Mouse (Mus musculus) erythroid progenitor cell, adult 5-6 weeks (primary cell): ENCODE measurements around the gene Arid3b. TPM values are rescaled to one million over a fixed set of nuclear protein-coding genes. Genes with fewer than 3 reads are reported as not detected.

Experiments
- ATAC-seq: replicated peaks from 2 replicates; pipeline ENCODE4 v1.8.0; 2016; ENCODE audit warnings: moderate number of reproducible peaks, mild to moderate bottlenecking, moderate TSS enrichment, inconsistent platforms; ENCODE audit not compliant: poor library complexity, low FRiP score, severe bottlenecking
- total RNA-seq, 2 experiments: library from RNA; stranded (forward) in 1 of 2; stranded (reverse) in 1 of 2; fragments of 150-400 nt in 1 of 2; fragments of 186-747, 209-891 nt in 1 of 2; gene quantifications; 2 replicates each; pipeline versions ENCODE4 v1.2.3 to v1.2.4; 2015 to 2017; ENCODE audit warnings: low replicate concordance in 2 of 2

The Arid3b gene
- total RNA-seq, 2 experiments from 2014 or later: 0.83 to 7.1 TPM

- no peak for ATAC-seq
Observed at GRCm38 (mm10) chr9:57798725-57799253, 37.8 kb downstream of the Arid3b start.

- no peak for ATAC-seq
Observed at GRCm38 (mm10) chr9:57797456-57797855, 39.1 kb downstream of the Arid3b start.

GRCm38 (mm10) chr9:57789733-57790132 lies 46.9 kb downstream of the Arid3b start:
- no peak for ATAC-seq

- no peak for ATAC-seq
Observed at GRCm38 (mm10) chr9:57782656-57783055, 53.9 kb downstream of the Arid3b start.

GRCm38 (mm10) chr9:57775736-57776135 lies 60.9 kb downstream of the Arid3b start:
- no peak for ATAC-seq

- no peak for ATAC-seq
Observed at GRCm38 (mm10) chr9:57775026-57775425, 61.6 kb downstream of the Arid3b start.

- no peak for ATAC-seq
Observed at GRCm38 (mm10) chr9:57774168-57774567, 62.4 kb downstream of the Arid3b start.

GRCm38 (mm10) chr9:57773754-57774153 lies 62.8 kb downstream of the Arid3b start:
- no peak for ATAC-seq

- ATAC-seq: peak; percentile 84
Observed at GRCm38 (mm10) chr9:57770836-57771235, 65.8 kb downstream of the Arid3b start.

GRCm38 (mm10) chr9:57770214-57770613 lies 66.4 kb downstream of the Arid3b start:
- no peak for ATAC-seq

- ATAC-seq: peak; percentile 62
Observed at GRCm38 (mm10) chr9:57769539-57770069, 67.0 kb downstream of the Arid3b start.

GRCm38 (mm10) chr9:57767231-57767630 lies 69.4 kb downstream of the Arid3b start:
- ATAC-seq: no peak

GRCm38 (mm10) chr9:57766431-57766830 lies 70.2 kb downstream of the Arid3b start:
- no peak for ATAC-seq

- peak; percentile 35 for ATAC-seq
Observed at GRCm38 (mm10) chr9:57765364-57766351, 70.9 kb downstream of the Arid3b start, which contains the start of gene Clk3. Gene Clk3, minus strand, starts transcription at chr9:57765860.

- ATAC-seq: peak; percentile 58
Observed at GRCm38 (mm10) chr9:57764974-57765363, 71.6 kb downstream of the Arid3b start.

GRCm38 (mm10) chr9:57764147-57764973 lies 72.2 kb downstream of the Arid3b start:
- ATAC-seq: peak; percentile 37

GRCm38 (mm10) chr9:57762563-57762991 lies 74.0 kb downstream of the Arid3b start:
- peak; percentile 21; the same call in 1 of the 2 replicates for ATAC-seq

- ATAC-seq: no peak
Observed at GRCm38 (mm10) chr9:57761563-57762551, 74.7 kb downstream of the Arid3b start.
